Mouse (Mus musculus): ENCODE measurements around the gene Gsn. TPM values are rescaled to one million over a fixed set of nuclear protein-coding genes. Genes with fewer than 3 reads are reported as not detected.

Gsn gene
- polyA plus RNA-seq, 1 experiment, result 282 TPM

DNA sequence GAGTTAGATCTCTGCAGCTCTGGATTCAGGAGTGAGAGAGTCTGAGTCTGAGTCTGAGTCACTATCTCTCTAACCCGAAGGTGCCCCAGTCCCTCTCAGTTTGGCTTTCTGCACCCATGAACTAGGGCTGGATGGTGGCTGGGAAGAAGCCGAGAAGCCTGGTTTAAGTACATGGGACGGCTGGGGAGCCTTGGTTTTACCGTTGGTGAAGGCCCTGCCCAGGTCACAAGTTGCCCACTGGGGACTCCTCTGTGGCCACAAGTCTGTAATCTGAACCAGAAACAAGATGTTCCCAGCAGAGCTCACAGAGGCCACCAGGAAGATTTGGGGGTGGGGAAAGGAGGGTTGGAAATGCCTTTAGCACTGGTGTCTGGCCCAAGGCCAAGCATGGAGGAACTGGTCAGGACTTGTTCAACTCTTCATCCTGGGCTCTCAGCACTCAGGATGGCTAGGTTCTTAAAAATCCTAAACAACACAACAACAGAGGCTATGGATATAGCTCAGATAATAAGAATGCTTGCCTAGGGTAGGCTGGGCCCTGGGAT is 13.6 kb downstream of the Gsn start:
- H3K27me3 ChIP-seq (ENCODE audit: control insufficient read depth, insufficient read depth, insufficient read length), result no peaks in the 10 kb centered on the region
- TF ChIP-seq MYOD1 (IDR thresholded peaks at IDR 0.05; ENCODE audit: control insufficient read depth in 1 of 3, insufficient read length in 2 of 3, low read depth in 2 of 3) (peak in 1 of 3 experiments; percentile 28), REST (IDR thresholded peaks at IDR 0.05; ENCODE audit: insufficient read depth, insufficient read length) (no peak), MAX (IDR thresholded peaks at IDR 0.05; ENCODE audit: low read depth) (no peak), USF1 (IDR thresholded peaks at IDR 0.05; ENCODE audit: low read depth) (no peak), MYOG (IDR thresholded peaks at IDR 0.05; ENCODE audit: control insufficient read depth in 1 of 3, insufficient read depth in 1 of 3, insufficient read length in 2 of 3, low read depth in 2 of 3) (peak in 2 of 3 experiments; percentile 5 to 45), E2F4 (IDR thresholded peaks at IDR 0.05; ENCODE audit: insufficient read depth) (no peak), CEBPB (IDR thresholded peaks at IDR 0.05; ENCODE audit: insufficient read depth, poor library complexity, severe bottlenecking) (no peak)
- H3ac ChIP-seq (ENCODE audit: control insufficient read depth, insufficient read length), result no peak overlapping the region
- H3K4me2 ChIP-seq (ENCODE audit: low read depth), result peak overlapping the region; percentile 84
- H3K4me3 ChIP-seq, result no peak overlapping the region
- peaks cover 33% of the 10 kb centered on the region for H3K79me2 ChIP-seq (ENCODE audit: control insufficient read depth, insufficient read depth)
- H3K36me3 ChIP-seq (ENCODE audit: control insufficient read depth, insufficient read depth), result no peaks in the 10 kb centered on the region

DNA sequence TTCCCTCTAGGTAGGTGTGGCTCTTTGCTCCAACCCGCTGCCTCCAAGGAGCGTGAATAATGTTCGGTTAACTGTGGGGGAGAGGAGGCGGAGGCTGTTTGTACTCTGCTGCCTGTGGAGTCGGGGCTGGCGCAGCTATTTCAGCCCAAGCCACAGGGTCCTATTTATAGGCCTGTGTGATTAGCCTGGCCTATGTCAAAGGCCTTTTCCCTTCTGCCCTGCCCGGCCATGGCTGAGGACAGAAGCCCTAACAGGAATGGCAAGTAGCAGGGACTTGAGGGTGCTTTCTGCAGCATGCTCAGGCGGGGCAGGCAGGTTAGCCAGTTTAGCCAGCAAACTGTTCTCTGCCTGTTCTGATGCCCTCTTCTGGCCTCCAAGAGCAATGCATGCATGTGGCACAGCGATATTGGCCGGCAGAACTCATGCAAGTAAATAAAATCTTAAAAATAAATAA is 14.4 kb downstream of the Gsn start:
- H3K27me3 ChIP-seq (ENCODE audit: control insufficient read depth, insufficient read depth, insufficient read length), result no peaks in the 10 kb centered on the region
- TF ChIP-seq MYOG (IDR thresholded peaks at IDR 0.05; ENCODE audit: control insufficient read depth in 1 of 3, insufficient read depth in 1 of 3, insufficient read length in 2 of 3, low read depth in 2 of 3) (peak in 1 of 3 experiments; percentile 17), MAX (IDR thresholded peaks at IDR 0.05; ENCODE audit: low read depth) (no peak), MYOD1 (IDR thresholded peaks at IDR 0.05; ENCODE audit: control insufficient read depth in 1 of 3, insufficient read length in 2 of 3, low read depth in 2 of 3) (peak in 1 of 3 experiments; percentile 2)
- H3K79me2 ChIP-seq (ENCODE audit: control insufficient read depth, insufficient read depth), result peaks cover 34% of the 10 kb centered on the region
- no peak overlapping the region for H3ac ChIP-seq (ENCODE audit: control insufficient read depth, insufficient read length)
- no peaks in the 10 kb centered on the region for H3K36me3 ChIP-seq (ENCODE audit: control insufficient read depth, insufficient read depth)
- peak overlapping the region; percentile 84 for H3K4me2 ChIP-seq (ENCODE audit: low read depth)
- no peak overlapping the region for H3K4me3 ChIP-seq

DNA sequence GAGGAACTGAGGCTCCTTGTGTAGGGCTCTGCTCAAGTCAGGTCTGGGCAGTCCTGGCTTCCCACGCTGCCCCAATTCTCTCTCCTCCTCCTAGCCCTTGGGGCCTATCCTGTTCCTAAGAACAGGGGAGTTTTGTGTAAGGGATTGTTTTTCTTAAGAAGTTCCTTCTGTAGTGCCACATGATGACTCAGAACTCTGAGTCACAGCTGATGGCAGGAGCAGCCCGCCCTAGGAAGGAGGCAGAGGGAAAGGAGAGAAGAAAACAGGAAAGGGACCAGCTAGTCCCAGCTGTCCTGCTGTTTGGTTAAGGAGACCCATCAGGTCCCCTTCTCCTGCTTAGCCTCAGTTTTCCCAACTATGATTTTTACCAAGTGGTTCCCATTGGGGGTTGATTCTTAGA is 15.6 kb downstream of the Gsn start:
- H3K4me3 ChIP-seq, result no peak overlapping the region
- H3K79me2 ChIP-seq (ENCODE audit: control insufficient read depth, insufficient read depth), result peaks cover 32% of the 10 kb centered on the region
- TF ChIP-seq TCF3 (IDR thresholded peaks at IDR 0.05; ENCODE audit: insufficient read length, low read depth), result no peak
- peak in 2 of 3 experiments; percentile 13 to 59 for TF ChIP-seq MYOG (IDR thresholded peaks at IDR 0.05; ENCODE audit: control insufficient read depth in 1 of 3, insufficient read depth in 1 of 3, insufficient read length in 2 of 3, low read depth in 2 of 3)
- peak in 2 of 3 experiments; percentile 41 to 55 for TF ChIP-seq MYOD1 (IDR thresholded peaks at IDR 0.05; ENCODE audit: control insufficient read depth in 1 of 3, insufficient read length in 2 of 3, low read depth in 2 of 3)
- no peak for TF ChIP-seq POLR2A (IDR thresholded peaks at IDR 0.05; ENCODE audit: insufficient read length, low read depth)
- TF ChIP-seq MAX (IDR thresholded peaks at IDR 0.05; ENCODE audit: low read depth), result no peak
- TF ChIP-seq E2F4 (IDR thresholded peaks at IDR 0.05; ENCODE audit: insufficient read depth), result no peak
- H3K27me3 ChIP-seq (ENCODE audit: control insufficient read depth, insufficient read depth, insufficient read length), result no peaks in the 10 kb centered on the region
- peak overlapping the region; percentile 84 for H3K4me2 ChIP-seq (ENCODE audit: low read depth)
- H3K36me3 ChIP-seq (ENCODE audit: control insufficient read depth, insufficient read depth), result no peaks in the 10 kb centered on the region
- no peak overlapping the region for H3ac ChIP-seq (ENCODE audit: control insufficient read depth, insufficient read length)

DNA sequence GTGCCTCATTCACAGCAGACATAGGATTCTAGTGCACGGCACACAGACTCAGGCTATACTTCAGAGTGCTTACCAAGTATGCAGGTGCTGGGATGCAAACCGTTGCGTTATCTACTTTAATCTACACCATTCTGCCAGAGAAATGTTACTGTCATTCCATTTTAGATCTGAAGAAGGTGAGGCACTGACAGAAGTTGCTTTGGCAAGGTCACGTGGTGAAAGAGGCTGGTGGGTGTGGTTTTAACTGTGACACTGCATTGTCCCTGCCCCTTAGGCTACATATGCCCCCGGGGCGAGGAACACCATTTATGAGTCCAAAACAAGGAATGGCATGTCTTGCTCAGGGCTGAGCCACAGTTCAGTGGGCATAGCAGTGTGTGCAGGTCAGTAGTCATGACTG is 16.7 kb downstream of the Gsn start:
- Histone ChIP-seq H3K36me3 (ENCODE audit: control insufficient read depth, insufficient read depth) (no peaks in the 10 kb centered on the region), H3K4me2 (ENCODE audit: low read depth) (peak overlapping the region; percentile 57), H3K4me3 (no peak overlapping the region), H3K79me2 (ENCODE audit: control insufficient read depth, insufficient read depth) (peaks cover 31% of the 10 kb centered on the region), H3ac (ENCODE audit: control insufficient read depth, insufficient read length) (no peak overlapping the region), H3K27me3 (ENCODE audit: control insufficient read depth, insufficient read depth, insufficient read length) (no peaks in the 10 kb centered on the region)
- TF ChIP-seq E2F4 (IDR thresholded peaks at IDR 0.05; ENCODE audit: insufficient read depth), result no peak
- TF ChIP-seq POLR2AphosphoS2 (IDR thresholded peaks at IDR 0.05; ENCODE audit: insufficient read length, low read depth), result no peak
- TF ChIP-seq CEBPB (IDR thresholded peaks at IDR 0.05; ENCODE audit: insufficient read depth, poor library complexity, severe bottlenecking), result no peak
- peak; percentile 77 for TF ChIP-seq USF1 (IDR thresholded peaks at IDR 0.05; ENCODE audit: low read depth)
- no peak for TF ChIP-seq TCF3 (IDR thresholded peaks at IDR 0.05; ENCODE audit: insufficient read length, low read depth)
- no peak for TF ChIP-seq TCF12 (IDR thresholded peaks at IDR 0.05; ENCODE audit: insufficient read depth, poor library complexity, severe bottlenecking)
- TF ChIP-seq SRF (IDR thresholded peaks at IDR 0.05; ENCODE audit: control insufficient read depth, insufficient read length, low read depth), result no peak
- no peak for TF ChIP-seq MYOD1 (IDR thresholded peaks at IDR 0.05; ENCODE audit: control insufficient read depth in 1 of 3, insufficient read length in 2 of 3, low read depth in 2 of 3)

DNA sequence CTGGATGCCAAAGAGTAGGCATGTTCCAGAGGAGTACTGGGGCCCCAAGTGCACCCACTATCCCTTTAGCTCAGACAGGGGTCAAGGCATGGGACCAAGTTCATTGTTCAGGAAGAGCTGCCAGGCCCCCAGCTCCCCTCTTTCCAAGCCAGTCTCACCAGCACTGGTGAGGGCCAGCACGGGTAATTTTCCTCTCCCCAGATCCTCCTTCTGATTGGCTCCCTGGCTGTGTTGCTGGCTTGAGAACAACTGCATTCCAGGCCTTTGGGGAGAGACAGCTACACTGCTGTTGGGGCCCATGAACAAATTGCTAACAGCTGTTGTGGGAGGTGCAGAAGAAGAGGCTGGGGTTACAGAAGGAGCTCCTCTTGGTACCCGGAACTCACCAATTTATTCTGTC is 17.4 kb downstream of the Gsn start:
- Histone ChIP-seq H3K79me2 (ENCODE audit: control insufficient read depth, insufficient read depth) (peaks cover 28% of the 10 kb centered on the region), H3ac (ENCODE audit: control insufficient read depth, insufficient read length) (no peak overlapping the region), H3K4me3 (no peak overlapping the region), H3K4me2 (ENCODE audit: low read depth) (peak overlapping the region; percentile 87), H3K27me3 (ENCODE audit: control insufficient read depth, insufficient read depth, insufficient read length) (no peaks in the 10 kb centered on the region), H3K36me3 (ENCODE audit: control insufficient read depth, insufficient read depth) (no peaks in the 10 kb centered on the region)
- TF ChIP-seq TCF12 (IDR thresholded peaks at IDR 0.05; ENCODE audit: insufficient read depth, poor library complexity, severe bottlenecking) (peak; percentile 80), MYOG (IDR thresholded peaks at IDR 0.05; ENCODE audit: control insufficient read depth in 1 of 3, insufficient read depth in 1 of 3, insufficient read length in 2 of 3, low read depth in 2 of 3) (peak; percentile 20 to 86 (median 82)), MYOD1 (IDR thresholded peaks at IDR 0.05; ENCODE audit: control insufficient read depth in 1 of 3, insufficient read length in 2 of 3, low read depth in 2 of 3) (peak; percentile 87 to 91 (median 89)), USF1 (IDR thresholded peaks at IDR 0.05; ENCODE audit: low read depth) (no peak), TCF3 (IDR thresholded peaks at IDR 0.05; ENCODE audit: insufficient read length, low read depth) (peak; percentile 21)
